Mouse (Mus musculus) kidney, embryonic 16.5 days (tissue): Measurements from ENCODE around the gene Mrm1. TPM values are rescaled to one million over a fixed set of nuclear protein-coding genes. Genes with fewer than 3 reads are reported as not detected.
A peak's percentile ranks its signal among the peaks of the same experiment; 100 is the strongest.

Source experiments
- ATAC-seq: fragments of 200-750 bp; cut with Nextera tagmentation; 2 replicates; pipeline ENCODE4 v1.8.0; 2017; ENCODE audit warnings: moderate TSS enrichment; ENCODE audit not compliant: low FRiP score, low TSS enrichment
- H3K27ac ChIP-seq: fragments of 300-500 bp; sonication (generic); 2 replicates; pipeline ENCODE4 v1.5.1; 2014; ENCODE audit warnings: low read length
- H3K27me3 ChIP-seq: fragments of 300-500 bp; sonication (generic); 2 replicates; pipeline ENCODE4 v1.6.1; 2014; ENCODE audit warnings: low read length, control low read depth, mixed read lengths; ENCODE audit not compliant: insufficient read depth
- H3K36me3 ChIP-seq: fragments of 300-500 bp; sonication (generic); 2 replicates; pipeline ENCODE4 v1.6.1; 2014; ENCODE audit warnings: low read length, control low read depth, mixed read lengths; ENCODE audit not compliant: insufficient read depth
- H3K4me1 ChIP-seq: fragments of 300-500 bp; sonication (generic); 2 replicates; pipeline ENCODE4 v1.6.1; 2014; ENCODE audit warnings: low read length, control low read depth, mixed read lengths; ENCODE audit not compliant: insufficient read depth
- H3K4me2 ChIP-seq: fragments of 300-500 bp; sonication (generic); replicated peaks from 2 replicates; pipeline ENCODE4 v1.6.1; 2014; ENCODE audit warnings: low read depth, low read length
- H3K4me3 ChIP-seq: fragments of 300-500 bp; sonication (generic); 2 replicates; pipeline ENCODE4 v1.5.1; 2014; ENCODE audit warnings: mild to moderate bottlenecking, low read length
- H3K9ac ChIP-seq: fragments of 300-500 bp; sonication (generic); replicated peaks from 2 replicates; pipeline ENCODE4 v1.6.1; 2014; ENCODE audit warnings: low read length
- H3K9me3 ChIP-seq: fragments of 300-500 bp; sonication (generic); 2 replicates; pipeline ENCODE4 v1.6.1; 2016; ENCODE audit warnings: low read length, control low read depth
- WGBS: fragments of 180-500 bp; shearing (Covaris S2); extraction: QIAGEN DNeasy Blood & Tissue Kit; methylation state at CpG from one replicate; pipeline ENCODE4 v1.1.7; 2014; 5-methylcytosine and 5-hydroxymethylcytosine counted together
- polyA plus RNA-seq: library from polyadenylated mRNA; unstranded; fragments of >200 nt; fragmentation: Nextera tagmentation; extraction: Ambion mirVana; gene quantifications from 2 replicates; pipeline ENCODE4 v1.2.1, GENCODE M21; 2015

The Mrm1 gene
- polyA plus RNA-seq, 1 experiment from 2014 or later: 15.5 TPM

GRCm38 (mm10) chr11:84775560-84775959 lies 43.8 kb downstream of the Mrm1 start:
- Histone ChIP-seq H3K27me3 (peaks cover 11% of the 10 kb centered on the region; the same call in 1 of the 2 replicates), H3K9me3 (no peaks in the 10 kb centered on the region), H3K4me2 (no peak overlapping the region), H3K36me3 (no peaks in the 10 kb centered on the region), H3K27ac (no peak overlapping the region), H3K9ac (no peak overlapping the region), H3K4me3 (no peak overlapping the region), H3K4me1 (peaks cover 17% of the 10 kb centered on the region)
- 0% methylated on average over 4 of the region's 4 CpGs for WGBS
- ATAC-seq: no peak

- H3K9me3 ChIP-seq: no peaks in the 10 kb centered on the region
- no peak overlapping the region for H3K9ac ChIP-seq
- H3K27ac ChIP-seq: no peak overlapping the region
- H3K4me3 ChIP-seq: no peak overlapping the region
- H3K4me2 ChIP-seq: no peak overlapping the region
- H3K27me3 ChIP-seq: peaks cover 8% of the 10 kb centered on the region; the same call in 1 of the 2 replicates
- WGBS: 62% methylated on average over 13 of the region's 13 CpGs
- H3K4me1 ChIP-seq: peaks cover 11% of the 10 kb centered on the region
- H3K36me3 ChIP-seq: no peaks in the 10 kb centered on the region
- no peak for ATAC-seq
Observed at GRCm38 (mm10) chr11:84774870-84775514, 44.3 kb downstream of the Mrm1 start.

GRCm38 (mm10) chr11:84767898-84768297 lies 51.4 kb downstream of the Mrm1 start:
- H3K27me3 ChIP-seq: peaks cover 3% of the 10 kb centered on the region; the same call in 1 of the 2 replicates
- H3K27ac ChIP-seq: no peak overlapping the region
- H3K36me3 ChIP-seq: no peaks in the 10 kb centered on the region
- H3K4me1 ChIP-seq: peaks cover 15% of the 10 kb centered on the region
- H3K4me3 ChIP-seq: no peak overlapping the region
- no peak overlapping the region for H3K4me2 ChIP-seq
- no peak overlapping the region for H3K9ac ChIP-seq
- WGBS: 57% methylated on average over 6 of the region's 6 CpGs
- H3K9me3 ChIP-seq: no peaks in the 10 kb centered on the region
- ATAC-seq: no peak

- Histone ChIP-seq H3K36me3 (no peaks in the 10 kb centered on the region), H3K9ac (no peak overlapping the region), H3K4me1 (peaks cover 19% of the 10 kb centered on the region), H3K27me3 (peaks cover 16% of the 10 kb centered on the region), H3K4me3 (no peak overlapping the region), H3K27ac (no peak overlapping the region), H3K4me2 (peak overlapping the region; percentile 39), H3K9me3 (no peaks in the 10 kb centered on the region)
- 13% methylated on average over 5 of the region's 5 CpGs for WGBS
- ATAC-seq: no peak
Observed at GRCm38 (mm10) chr11:84765125-84765524, 54.2 kb downstream of the Mrm1 start.

GRCm38 (mm10) chr11:84764527-84764961 lies 54.8 kb downstream of the Mrm1 start:
- Histone ChIP-seq H3K27me3 (peaks cover 20% of the 10 kb centered on the region), H3K27ac (no peak overlapping the region), H3K9me3 (no peaks in the 10 kb centered on the region), H3K4me3 (0 out of 2 replicates have a peak overlapping the region, but pooled peaks have one; percentile 4), H3K4me2 (peak overlapping the region; percentile 39), H3K4me1 (peaks cover 19% of the 10 kb centered on the region), H3K9ac (peak overlapping the region; percentile 47), H3K36me3 (no peaks in the 10 kb centered on the region)
- WGBS: 2% methylated on average over 21 of the region's 21 CpGs
- peak; percentile 90 for ATAC-seq

- peaks cover 19% of the 10 kb centered on the region for H3K4me1 ChIP-seq
- no peak overlapping the region for H3K27ac ChIP-seq
- H3K4me2 ChIP-seq: peak overlapping the region; percentile 39
- 0 out of 2 replicates have a peak overlapping the region, but pooled peaks have one; percentile 4 for H3K4me3 ChIP-seq
- whole genome bisulfite sequencing: 5% methylated on average over 7 of the region's 8 CpGs
- ATAC-seq: peak; percentile 55
- peak overlapping the region; percentile 47; the same call in 1 of the 2 replicates for H3K9ac ChIP-seq
- no peaks in the 10 kb centered on the region for H3K36me3 ChIP-seq
- H3K27me3 ChIP-seq: peaks cover 20% of the 10 kb centered on the region
- H3K9me3 ChIP-seq: no peaks in the 10 kb centered on the region
Observed at GRCm38 (mm10) chr11:84764116-84764515, 55.2 kb downstream of the Mrm1 start.

Other genes starting within 250 kb of the Mrm1 start
- 13.1 and 14.9 TPM in 2 replicates for gene Dhrs11, start 9.5 kb upstream of the Mrm1 start, polyA plus RNA-seq
- 62.6 and 63.3 TPM in 2 replicates for gene Ggnbp2, start 51.3 kb upstream of the Mrm1 start, polyA plus RNA-seq
- gene Myo19, start 60.6 kb upstream of the Mrm1 start, polyA plus RNA-seq: 11.8 and 13.9 TPM in 2 replicates
- gene Pigw, start 60.8 kb upstream of the Mrm1 start, polyA plus RNA-seq: 3.8 and 4.3 TPM in 2 replicates
- gene Znhit3, start 96.9 kb upstream of the Mrm1 start, polyA plus RNA-seq: 57.6 and 61.6 TPM in 2 replicates
- gene Car4, start 138.3 kb upstream of the Mrm1 start, polyA plus RNA-seq: 86.5 and 95.7 TPM in 2 replicates